Mouse (Mus musculus) liver, postnatal 0 days (tissue): ENCODE data around the gene C130032M10Rik. TPM values are rescaled to one million over a fixed set of nuclear protein-coding genes. Genes with fewer than 3 reads are reported as not detected.

Source experiments
- ATAC-seq: fragments of 200-750 bp; cut with Nextera tagmentation; 2 replicates; pipeline ENCODE4 v1.8.0; 2017; ENCODE audit warnings: mild to moderate bottlenecking, moderate library complexity
- DNase-seq: peaks from one replicate; pipeline ENCODE4 v3.0.0-alpha.2; 2016
- H3K27ac ChIP-seq: fragments of 300-500 bp; sonication (generic); 2 replicates; pipeline ENCODE4 v1.5.1; 2014; ENCODE audit warnings: antibody characterized with exemption, moderate library complexity, mild to moderate bottlenecking, low read depth
- H3K27me3 ChIP-seq: fragments of 300-500 bp; sonication (generic); 2 replicates; pipeline ENCODE4 v1.6.1; 2014; ENCODE audit warnings: low read length, control low read depth, mixed read lengths; ENCODE audit not compliant: insufficient read depth
- H3K36me3 ChIP-seq: fragments of 300-500 bp; sonication (generic); replicated peaks from 2 replicates; pipeline ENCODE4 v1.6.1; 2014; ENCODE audit warnings: mild to moderate bottlenecking, control low read depth, low read length, moderate library complexity, mixed read lengths; ENCODE audit not compliant: insufficient read depth
- H3K4me1 ChIP-seq: fragments of 300-500 bp; sonication (generic); 2 replicates; pipeline ENCODE4 v1.6.1; 2014; ENCODE audit warnings: antibody characterized with exemption, mild to moderate bottlenecking, control low read depth; ENCODE audit not compliant: insufficient read depth
- H3K4me2 ChIP-seq: fragments of 300-500 bp; sonication (generic); 2 replicates; pipeline ENCODE4 v1.6.1; 2014; ENCODE audit warnings: low read depth, mild to moderate bottlenecking, low read length, moderate library complexity, mixed read lengths
- H3K4me3 ChIP-seq: fragments of 300-500 bp; sonication (generic); 2 replicates; pipeline ENCODE4 v1.5.1; 2014; ENCODE audit warnings: low read depth, low read length
- H3K9ac ChIP-seq: fragments of 300-500 bp; sonication (generic); replicated peaks from 2 replicates; pipeline ENCODE4 v1.6.1; 2014; ENCODE audit warnings: mild to moderate bottlenecking, moderate library complexity
- H3K9me3 ChIP-seq: fragments of 300-500 bp; sonication (generic); 2 replicates; pipeline ENCODE4 v1.6.1; 2016; ENCODE audit warnings: mild to moderate bottlenecking, control low read depth, low read length, mixed read lengths
- CTCF ChIP-seq: sonication (generic); IDR thresholded peaks from 2 replicates; pipeline ENCODE4 v1.5.1; 2016; ENCODE audit warnings: antibody characterized with exemption, low read depth
- EP300 ChIP-seq: IDR thresholded peaks from 2 replicates; pipeline ENCODE4 v1.6.1; 2016; ENCODE audit warnings: antibody characterized with exemption, low read depth, mild to moderate bottlenecking
- WGBS: fragments of 180-500 bp; shearing (Covaris S2); extraction: QIAGEN DNeasy Blood & Tissue Kit; methylation state at CpG from one replicate; pipeline ENCODE4 v1.1.7; 2014; ENCODE audit not compliant: insufficient replicate concordance; 5-methylcytosine and 5-hydroxymethylcytosine counted together
- polyA plus RNA-seq: library from polyadenylated mRNA; unstranded; fragments of >200 nt; fragmentation: Nextera tagmentation; extraction: Ambion mirVana; gene quantifications from 2 replicates; pipeline ENCODE4 v1.2.1, GENCODE M21; 2015

Gene C130032M10Rik
- polyA plus RNA-seq, 1 experiment from 2014 or later = not detected

DNA sequence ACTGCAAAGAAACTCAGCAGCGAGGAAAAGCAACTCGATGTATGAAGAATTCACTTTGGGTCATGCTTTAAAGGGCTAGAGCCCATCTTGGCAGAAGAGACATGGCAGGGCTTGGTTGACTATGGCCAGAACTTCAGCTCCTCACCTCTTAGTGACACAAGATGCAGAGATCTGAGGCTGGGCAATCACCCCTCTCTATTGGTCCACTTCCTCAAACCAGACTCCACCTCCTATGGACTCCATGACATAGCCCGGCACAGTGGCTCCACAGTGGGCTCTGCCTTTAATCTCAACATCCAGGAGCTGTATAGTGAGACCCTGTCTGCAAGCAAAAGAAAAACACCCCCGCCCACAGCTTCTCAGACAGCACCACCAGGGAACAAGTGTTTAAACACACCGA is 30.7 kb upstream of the C130032M10Rik start:
- H3K36me3 ChIP-seq = no peaks in the 10 kb centered on the region
- no peak overlapping the region for H3K4me3 ChIP-seq
- 73% methylated on average over 5 of the region's 5 CpGs for WGBS
- DNase-seq = no peak
- H3K4me1 ChIP-seq = no peaks in the 10 kb centered on the region
- no peak overlapping the region for H3K4me2 ChIP-seq
- H3K27ac ChIP-seq = no peak overlapping the region
- no peaks in the 10 kb centered on the region for H3K9me3 ChIP-seq
- H3K9ac ChIP-seq = no peak overlapping the region
- ATAC-seq = no peak
- no peaks in the 10 kb centered on the region for H3K27me3 ChIP-seq
- TF ChIP-seq CTCF (no peak), EP300 (no peak)

DNA sequence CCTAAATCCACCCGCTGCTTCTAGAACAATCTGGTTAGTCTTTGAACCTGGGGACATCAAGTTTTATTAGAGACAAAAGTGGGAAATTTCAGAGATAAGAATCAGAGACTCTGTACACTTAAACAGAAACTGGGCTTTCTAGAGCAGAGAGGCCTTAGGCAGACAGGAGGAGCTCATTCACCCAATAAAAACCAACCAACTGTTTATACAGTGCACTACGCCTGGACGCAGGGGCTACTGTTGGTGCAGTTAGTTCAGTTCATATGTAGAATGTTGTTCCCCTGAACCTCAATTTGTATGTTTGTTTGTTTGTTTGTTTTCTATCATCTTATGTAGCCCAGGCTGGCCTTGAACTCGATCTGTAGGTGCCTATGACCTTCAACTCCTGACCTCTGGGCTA is 28.7 kb upstream of the C130032M10Rik start:
- Histone ChIP-seq H3K4me3 (no peak overlapping the region), H3K36me3 (no peaks in the 10 kb centered on the region), H3K9me3 (no peaks in the 10 kb centered on the region), H3K9ac (no peak overlapping the region), H3K27ac (no peak overlapping the region), H3K4me2 (no peak overlapping the region), H3K4me1 (no peaks in the 10 kb centered on the region), H3K27me3 (no peaks in the 10 kb centered on the region)
- TF ChIP-seq CTCF (no peak), EP300 (no peak)
- DNase-seq (no peak), ATAC-seq (no peak)
- WGBS = 76% methylated on average over 4 of the region's 4 CpGs

DNA sequence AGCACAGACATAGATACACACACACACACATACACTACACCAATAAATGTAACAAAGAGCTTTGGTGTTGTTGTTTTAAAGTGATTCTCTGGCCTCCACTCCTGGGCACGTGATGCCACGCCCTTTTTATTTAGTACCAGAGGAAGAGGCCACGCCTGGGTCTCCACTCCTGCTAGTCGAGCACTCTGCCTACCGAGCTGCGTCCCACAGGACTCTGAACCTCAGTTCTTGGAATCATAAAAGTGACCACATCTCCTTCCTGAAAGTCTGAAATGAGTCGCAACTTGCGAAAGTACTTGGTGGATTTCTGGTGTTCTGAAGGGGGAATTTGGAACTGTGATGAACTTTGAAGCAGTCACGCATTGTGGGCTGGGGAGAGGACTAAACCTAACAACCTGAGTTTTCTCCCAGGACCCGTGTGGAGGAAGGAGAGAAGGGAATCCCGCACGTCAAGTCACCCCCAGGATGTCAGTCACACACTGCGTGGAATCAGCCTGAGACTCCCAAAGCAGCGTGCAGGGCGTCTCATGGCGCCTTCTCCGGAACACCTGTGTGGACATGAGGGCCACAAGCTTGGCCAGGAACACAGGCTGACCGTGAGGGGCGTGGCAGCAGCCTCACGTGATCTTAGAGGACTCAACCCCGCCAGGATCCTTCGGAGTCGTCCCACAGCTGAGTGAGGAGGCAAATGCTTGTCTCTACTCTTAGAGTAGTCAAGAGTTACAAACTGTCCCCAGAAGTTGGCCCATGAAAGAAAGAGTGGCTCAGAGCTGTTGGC is 27.8 kb upstream of the C130032M10Rik start:
- TF ChIP-seq CTCF (no peak), EP300 (no peak)
- WGBS = 69% methylated on average over 23 of the region's 23 CpGs
- no peak overlapping the region for H3K9ac ChIP-seq
- no peak overlapping the region for H3K4me2 ChIP-seq
- no peaks in the 10 kb centered on the region for H3K4me1 ChIP-seq
- no peaks in the 10 kb centered on the region for H3K9me3 ChIP-seq
- H3K27me3 ChIP-seq = no peaks in the 10 kb centered on the region
- ATAC-seq (no peak), DNase-seq (no peak)
- no peak overlapping the region for H3K27ac ChIP-seq
- no peak overlapping the region for H3K4me3 ChIP-seq
- H3K36me3 ChIP-seq = no peaks in the 10 kb centered on the region

DNA sequence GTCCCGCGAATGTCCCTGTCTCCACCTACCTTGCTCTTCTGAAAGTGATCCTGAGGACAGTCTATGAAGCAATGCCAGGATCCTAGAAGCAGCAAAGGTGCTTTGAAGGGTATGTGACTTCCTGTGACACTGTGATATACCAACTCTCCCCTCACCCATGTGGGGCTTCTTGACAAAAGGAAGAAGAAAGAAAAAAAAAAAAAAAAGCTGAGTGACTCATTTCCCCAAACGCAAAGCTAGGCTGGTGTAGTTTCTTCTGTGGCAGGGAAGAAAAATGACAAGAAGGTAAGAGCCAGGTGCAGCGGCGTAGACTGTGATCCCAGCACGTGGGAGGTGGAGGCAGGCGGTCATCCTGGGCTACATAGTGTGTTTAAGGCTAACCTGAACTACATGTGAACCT is 19.0 kb upstream of the C130032M10Rik start:
- no peak overlapping the region for H3K9ac ChIP-seq
- H3K9me3 ChIP-seq = no peaks in the 10 kb centered on the region
- 0 out of 2 replicates have a peak, but pooled peaks cover 3% of the 10 kb centered on the region for H3K4me1 ChIP-seq
- no peak for ATAC-seq
- H3K27me3 ChIP-seq = no peaks in the 10 kb centered on the region
- H3K4me3 ChIP-seq = no peak overlapping the region
- no peak overlapping the region for H3K27ac ChIP-seq
- TF ChIP-seq CTCF (no peak), EP300 (no peak)
- no peak overlapping the region for H3K4me2 ChIP-seq
- no peak for DNase-seq
- no peaks in the 10 kb centered on the region for H3K36me3 ChIP-seq
- 57% methylated on average over 7 of the region's 7 CpGs for WGBS

DNA sequence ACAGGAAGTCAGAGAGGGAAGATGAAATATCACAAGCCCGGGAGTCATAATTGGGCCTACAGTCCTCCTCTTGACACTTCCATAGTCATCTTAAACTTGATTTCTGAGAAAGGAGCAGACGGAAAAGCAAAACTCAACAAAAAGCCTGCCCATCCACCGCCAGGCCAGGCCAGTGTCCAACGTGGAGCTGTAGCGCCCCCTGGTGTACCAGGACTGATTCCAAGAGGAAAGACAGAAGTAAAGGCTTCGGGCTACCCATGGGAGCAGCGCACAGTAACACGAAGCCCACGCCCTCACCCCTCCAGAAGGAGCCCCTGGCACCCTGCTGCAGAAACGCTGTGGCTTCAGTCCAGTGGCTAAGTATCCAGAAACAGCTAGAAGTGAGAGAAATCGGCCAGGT is 17.3 kb upstream of the C130032M10Rik start:
- Histone ChIP-seq H3K27me3 (no peaks in the 10 kb centered on the region), H3K9ac (no peak overlapping the region), H3K27ac (no peak overlapping the region), H3K9me3 (no peaks in the 10 kb centered on the region), H3K4me3 (no peak overlapping the region), H3K4me1 (0 out of 2 replicates have a peak, but pooled peaks cover 3% of the 10 kb centered on the region), H3K4me2 (no peak overlapping the region), H3K36me3 (no peaks in the 10 kb centered on the region)
- TF ChIP-seq CTCF = peak; percentile 90
- no peak for TF ChIP-seq EP300
- peak; percentile 90 for DNase-seq
- peak; percentile 54; the same call in 1 of the 2 replicates for ATAC-seq
- whole genome bisulfite sequencing = 7% methylated on average over 11 of the region's 11 CpGs

DNA sequence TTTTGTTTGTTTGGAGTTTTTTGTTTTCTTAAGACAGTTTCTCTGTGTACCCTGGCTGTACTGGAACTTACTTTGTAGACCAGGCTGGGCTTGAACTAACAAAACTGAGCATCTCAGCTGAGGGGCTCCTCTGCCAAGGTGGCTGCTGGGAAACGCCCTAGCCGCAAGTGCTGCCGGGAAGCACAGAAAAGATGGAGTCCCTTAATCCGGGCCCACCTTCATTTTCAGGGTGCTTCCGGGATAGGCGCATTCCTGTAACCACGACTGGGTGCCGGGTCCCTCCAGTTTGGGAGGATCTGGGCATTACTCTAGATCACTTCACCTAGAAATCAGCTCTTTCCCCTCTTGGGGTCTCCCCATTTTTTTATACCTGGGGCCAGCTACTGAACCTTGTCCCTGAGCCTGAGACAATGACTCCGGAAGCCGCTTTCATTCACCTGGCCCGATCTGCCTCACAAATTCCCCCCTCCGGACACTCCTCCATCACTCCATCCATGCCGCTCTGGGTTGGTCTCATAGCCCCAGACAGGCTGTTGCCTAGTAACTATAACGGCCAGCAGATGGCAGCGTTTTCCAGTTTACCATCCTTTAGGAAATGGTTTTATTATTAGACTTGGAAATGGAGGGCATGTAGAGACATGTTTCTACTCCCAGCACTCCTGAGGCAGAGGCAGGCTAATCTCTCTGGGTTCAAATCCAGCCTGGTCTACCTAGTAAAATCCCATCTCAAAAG is 15.5 kb upstream of the C130032M10Rik start:
- Histone ChIP-seq H3K27me3 (no peaks in the 10 kb centered on the region), H3K9ac (no peak overlapping the region), H3K4me2 (no peak overlapping the region), H3K9me3 (no peaks in the 10 kb centered on the region), H3K4me1 (0 out of 2 replicates have a peak, but pooled peaks cover 3% of the 10 kb centered on the region), H3K4me3 (no peak overlapping the region), H3K27ac (no peak overlapping the region), H3K36me3 (no peaks in the 10 kb centered on the region)
- TF ChIP-seq EP300 (no peak), CTCF (peak; percentile 74)
- peak; percentile 59; the same call in 1 of the 2 replicates for ATAC-seq
- DNase-seq = peak; percentile 70
- WGBS = 15% methylated on average over 15 of the region's 15 CpGs
